Mouse (Mus musculus) liver, adult 2 months (tissue): Measurements from ENCODE around the gene Lhx2.

Experiments used
- CTCF ChIP-seq: fragments of 200-500 bp; IDR thresholded peaks from 2 replicates; pipeline ENCODE4 v1.5.1; 2011; ENCODE audit warnings: low read depth, low read length, control low read depth
- POLR2A ChIP-seq: fragments of 200-500 bp; IDR thresholded peaks from 2 replicates; pipeline ENCODE4 v1.6.1; 2011; ENCODE audit warnings: low read length, control low read depth; ENCODE audit not compliant: insufficient read depth; ENCODE audit errors: extremely low read depth

- TF ChIP-seq CTCF: no peak
- TF ChIP-seq POLR2A: no peak
Measured at GRCm38 (mm10) chr2:38337681-38338080, 1.4 kb upstream of the Lhx2 start.
